Mouse (Mus musculus): ENCODE measurements around the gene Iqcf3.

DNA sequence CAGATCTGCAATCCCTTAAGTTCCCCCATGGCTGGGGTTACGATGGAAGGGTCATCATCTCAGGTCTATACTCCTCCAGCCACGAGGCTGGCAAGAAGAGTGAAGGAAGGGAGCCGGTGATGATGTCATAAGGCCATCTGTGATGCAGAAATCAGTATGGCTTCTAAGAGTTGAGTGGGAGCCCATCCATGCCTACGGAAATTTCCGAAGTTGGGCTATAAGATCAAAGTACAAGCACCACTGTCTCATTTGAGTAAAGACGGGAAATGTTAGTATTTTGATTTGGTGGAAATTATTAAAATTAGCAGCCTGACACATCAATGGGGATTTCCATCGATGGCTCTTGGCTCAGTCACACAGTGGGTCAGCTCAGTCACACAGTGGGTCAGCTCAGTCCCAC lies 9.5 kb upstream of the Iqcf3 start, which contains the start of gene Iqcf4:
- TF ChIP-seq CTCF (IDR thresholded peaks at IDR 0.05; ENCODE audit: borderline replicate concordance, extremely low read depth, insufficient read depth, insufficient read length) (no peak), POLR2A (IDR thresholded peaks at IDR 0.05; ENCODE audit: borderline replicate concordance, extremely low read depth, insufficient read depth, insufficient read length, poor library complexity, severe bottlenecking) (no peak)
